Mouse (Mus musculus) hindbrain, embryonic 16.5 days (tissue): ENCODE measurements around the gene Cartpt. TPM values are rescaled to one million over a fixed set of nuclear protein-coding genes. Genes with fewer than 3 reads are reported as not detected.

Experiments
- ATAC-seq: fragments of 200-750 bp; cut with Nextera tagmentation; 2 replicates; pipeline ENCODE4 v1.8.0; 2017; ENCODE audit warnings: moderate TSS enrichment, moderate library complexity
- H3K27ac ChIP-seq: fragments of 300-500 bp; sonication (generic); 2 replicates; pipeline ENCODE4 v1.5.1; 2014; ENCODE audit warnings: low read depth, mild to moderate bottlenecking, control low read depth, low read length, moderate library complexity
- H3K27me3 ChIP-seq: fragments of 300-500 bp; sonication (generic); replicated peaks from 2 replicates; pipeline ENCODE4 v1.6.1; 2014; ENCODE audit warnings: low read length; ENCODE audit not compliant: control insufficient read depth, insufficient read depth
- H3K36me3 ChIP-seq: fragments of 300-500 bp; sonication (generic); 2 replicates; pipeline ENCODE4 v1.6.1; 2014; ENCODE audit warnings: mild to moderate bottlenecking, low read length, moderate library complexity, mixed read lengths; ENCODE audit not compliant: control insufficient read depth, insufficient read depth
- H3K4me1 ChIP-seq: fragments of 300-500 bp; sonication (generic); 2 replicates; pipeline ENCODE4 v1.6.1; 2014; ENCODE audit warnings: low read depth, low read length; ENCODE audit not compliant: control insufficient read depth, insufficient read depth
- H3K4me2 ChIP-seq: fragments of 300-500 bp; sonication (generic); 2 replicates; pipeline ENCODE4 v1.6.1; 2014; ENCODE audit warnings: mild to moderate bottlenecking, low read length, control low read depth, moderate library complexity
- H3K4me3 ChIP-seq: fragments of 300-500 bp; sonication (generic); 2 replicates; pipeline ENCODE4 v1.5.1; 2014; ENCODE audit warnings: mild to moderate bottlenecking, low read length, control low read depth, moderate library complexity
- H3K9ac ChIP-seq: fragments of 300-500 bp; sonication (generic); 2 replicates; pipeline ENCODE4 v1.6.1; 2014; ENCODE audit warnings: low read depth, mild to moderate bottlenecking, control low read depth, low read length, moderate library complexity
- H3K9me3 ChIP-seq: fragments of 300-500 bp; sonication (generic); 2 replicates; pipeline ENCODE4 v1.6.1; 2014; ENCODE audit warnings: mild to moderate bottlenecking, low read length, moderate library complexity; ENCODE audit not compliant: control insufficient read depth
- WGBS: fragments of 180-500 bp; shearing (Covaris S2); extraction: QIAGEN DNeasy Blood & Tissue Kit; methylation state at CpG from one replicate; pipeline ENCODE4 v1.1.7; 2014; 5-methylcytosine and 5-hydroxymethylcytosine counted together
- polyA plus RNA-seq: library from polyadenylated mRNA; unstranded; fragments of >200 nt; fragmentation: Nextera tagmentation; extraction: Ambion mirVana; gene quantifications from 2 replicates; pipeline ENCODE4 v1.2.1, GENCODE M21; 2015

Cartpt gene
- polyA plus RNA-seq: 27.1 and 32.9 TPM in 2 replicates

DNA sequence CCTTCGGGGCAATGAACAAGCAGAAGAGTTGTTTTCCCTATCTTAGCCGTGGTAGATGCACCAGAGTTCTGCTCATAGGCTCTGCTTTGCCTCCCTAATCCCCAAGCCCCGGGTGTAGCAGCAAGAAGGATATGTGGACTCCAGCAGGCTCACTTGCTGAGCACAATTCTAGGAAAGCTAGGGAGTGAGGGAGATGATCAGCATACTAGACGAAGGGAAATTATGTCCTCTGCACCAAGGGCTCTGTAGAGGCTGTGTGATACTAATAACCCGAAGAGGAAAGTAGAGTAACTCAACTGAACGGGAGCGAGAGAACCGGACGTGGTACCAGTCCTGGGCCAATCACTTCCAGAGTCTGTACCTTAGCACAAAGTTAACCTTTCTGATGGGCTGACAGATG is at the start of gene Cartpt:
TSS of gene Cartpt (minus strand) at position 127 of the 400 bp plus-strand sequence.
- Histone ChIP-seq H3K9ac (peak within 1 kb of the TSS; percentile 57), H3K27ac (no peak within 1 kb of the TSS), H3K9me3 (no peaks in the 10 kb centered on the region), H3K27me3 (peaks cover 20% of the 10 kb centered on the region), H3K4me3 (peak within 1 kb of the TSS; percentile 39), H3K36me3 (no peaks in the 10 kb centered on the region), H3K4me1 (peaks cover 8% of the 10 kb centered on the region), H3K4me2 (peak within 1 kb of the TSS; percentile 75)
- peak; percentile 17; the same call in 1 of the 2 replicates for ATAC-seq
- WGBS: 38% methylated on average over 9 of the region's 9 CpGs

DNA sequence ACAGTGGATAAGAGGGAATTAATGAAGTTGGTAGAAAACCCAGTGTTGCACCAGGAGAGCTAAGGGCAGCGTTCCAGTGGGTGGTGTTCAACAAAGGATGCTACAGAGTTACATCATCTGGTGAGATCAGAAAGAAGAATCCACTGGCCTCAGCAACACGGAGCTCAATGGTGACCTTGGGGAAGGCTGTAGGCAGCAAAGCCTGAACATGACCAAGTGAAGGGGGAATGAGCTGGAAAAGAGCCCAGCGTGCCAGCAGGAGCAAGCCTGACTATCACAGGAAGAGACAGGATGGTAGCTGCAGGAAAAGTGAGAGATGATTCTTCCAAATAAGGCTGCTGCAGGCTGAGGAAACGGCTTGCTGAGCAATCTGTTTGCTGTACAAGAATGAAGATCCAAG is 46.5 kb upstream of the Cartpt start:
- Histone ChIP-seq H3K9me3 (no peaks in the 10 kb centered on the region), H3K9ac (no peak overlapping the region), H3K36me3 (peaks cover 4% of the 10 kb centered on the region; the same call in 1 of the 2 replicates), H3K4me3 (no peak overlapping the region), H3K4me1 (no peaks in the 10 kb centered on the region), H3K27me3 (no peaks in the 10 kb centered on the region), H3K4me2 (no peak overlapping the region), H3K27ac (0 out of 2 replicates have a peak overlapping the region, but pooled peaks have one; percentile 17)
- ATAC-seq: no peak
- WGBS: 77% methylated on average over 4 of the region's 4 CpGs

DNA sequence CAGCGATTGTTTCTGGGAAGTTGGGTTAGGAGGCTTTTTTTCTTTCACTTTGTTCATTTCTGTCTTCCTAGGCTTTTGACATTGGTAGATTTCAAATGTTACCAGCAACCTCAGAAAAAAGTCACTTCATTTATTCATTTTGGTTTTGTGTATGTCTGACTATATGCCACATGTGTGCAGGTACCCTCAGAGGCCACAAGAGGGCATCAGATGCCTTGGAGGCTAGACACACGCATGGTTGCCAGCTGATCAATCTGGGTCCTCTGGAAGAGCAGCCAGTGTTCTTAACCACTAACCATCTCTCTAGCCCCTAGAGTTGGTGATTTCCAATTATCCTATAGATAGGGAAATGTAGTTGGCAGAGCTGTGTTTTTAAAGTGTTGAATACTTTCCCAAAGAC is 42.6 kb upstream of the Cartpt start:
- ATAC-seq: no peak
- peaks cover 10% of the 10 kb centered on the region for H3K4me1 ChIP-seq
- 93% methylated on average over 2 of the region's 2 CpGs for WGBS
- no peaks in the 10 kb centered on the region for H3K9me3 ChIP-seq
- no peak overlapping the region for H3K9ac ChIP-seq
- H3K36me3 ChIP-seq: no peaks in the 10 kb centered on the region; the same call in 1 of the 2 replicates
- no peak overlapping the region for H3K27ac ChIP-seq
- no peaks in the 10 kb centered on the region for H3K27me3 ChIP-seq
- no peak overlapping the region for H3K4me3 ChIP-seq
- H3K4me2 ChIP-seq: no peak overlapping the region

DNA sequence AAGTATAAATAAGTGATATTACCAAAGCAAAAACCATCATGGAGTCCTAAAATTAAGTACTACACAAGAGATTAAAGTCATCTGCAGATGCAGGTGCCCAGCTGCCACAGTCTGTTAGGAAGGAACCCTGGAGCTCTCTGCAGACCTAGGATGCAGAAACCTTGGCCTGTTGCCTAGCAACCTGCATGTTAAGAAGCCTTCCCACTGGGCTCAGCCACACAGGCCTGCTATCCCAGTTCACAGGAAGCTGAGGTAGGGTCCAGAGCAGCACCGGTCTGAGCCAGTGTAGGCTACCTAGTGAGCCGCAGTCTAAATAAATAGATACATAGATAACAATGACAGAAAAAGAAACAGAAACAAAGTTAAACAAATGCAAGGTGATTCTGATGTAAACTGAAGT is 39.7 kb upstream of the Cartpt start:
- Histone ChIP-seq H3K9ac (no peak overlapping the region), H3K27ac (no peak overlapping the region), H3K9me3 (no peaks in the 10 kb centered on the region), H3K4me2 (no peak overlapping the region), H3K4me1 (peaks cover 14% of the 10 kb centered on the region), H3K4me3 (no peak overlapping the region), H3K27me3 (no peaks in the 10 kb centered on the region), H3K36me3 (no peaks in the 10 kb centered on the region)
- peak; percentile 86 for ATAC-seq
- 18% methylated on average over 2 of the region's 2 CpGs for WGBS

DNA sequence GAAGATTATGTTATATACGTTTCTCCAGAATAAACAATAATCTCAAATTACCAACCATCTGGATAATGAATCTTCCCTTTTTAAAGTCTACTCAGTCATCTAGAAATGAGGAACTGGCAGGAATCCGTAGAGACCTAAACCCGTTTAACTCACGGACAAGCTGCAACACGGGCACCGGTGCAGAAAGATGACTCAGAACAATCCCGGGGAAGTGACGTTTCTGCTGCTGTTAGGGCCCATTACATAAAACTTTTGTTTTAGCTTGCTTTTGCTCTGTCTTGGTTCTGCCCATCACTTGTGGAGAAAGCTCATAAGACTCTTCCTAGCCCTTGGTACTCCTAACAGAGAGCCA is 38.4 kb upstream of the Cartpt start:
- Histone ChIP-seq H3K4me1 (peaks cover 14% of the 10 kb centered on the region), H3K9me3 (no peaks in the 10 kb centered on the region), H3K4me2 (no peak overlapping the region), H3K27ac (0 out of 2 replicates have a peak overlapping the region, but pooled peaks have one; percentile 1), H3K36me3 (no peaks in the 10 kb centered on the region), H3K4me3 (no peak overlapping the region), H3K27me3 (no peaks in the 10 kb centered on the region), H3K9ac (no peak overlapping the region)
- 40% methylated on average over 8 of the region's 8 CpGs for WGBS
- no peak for ATAC-seq

DNA sequence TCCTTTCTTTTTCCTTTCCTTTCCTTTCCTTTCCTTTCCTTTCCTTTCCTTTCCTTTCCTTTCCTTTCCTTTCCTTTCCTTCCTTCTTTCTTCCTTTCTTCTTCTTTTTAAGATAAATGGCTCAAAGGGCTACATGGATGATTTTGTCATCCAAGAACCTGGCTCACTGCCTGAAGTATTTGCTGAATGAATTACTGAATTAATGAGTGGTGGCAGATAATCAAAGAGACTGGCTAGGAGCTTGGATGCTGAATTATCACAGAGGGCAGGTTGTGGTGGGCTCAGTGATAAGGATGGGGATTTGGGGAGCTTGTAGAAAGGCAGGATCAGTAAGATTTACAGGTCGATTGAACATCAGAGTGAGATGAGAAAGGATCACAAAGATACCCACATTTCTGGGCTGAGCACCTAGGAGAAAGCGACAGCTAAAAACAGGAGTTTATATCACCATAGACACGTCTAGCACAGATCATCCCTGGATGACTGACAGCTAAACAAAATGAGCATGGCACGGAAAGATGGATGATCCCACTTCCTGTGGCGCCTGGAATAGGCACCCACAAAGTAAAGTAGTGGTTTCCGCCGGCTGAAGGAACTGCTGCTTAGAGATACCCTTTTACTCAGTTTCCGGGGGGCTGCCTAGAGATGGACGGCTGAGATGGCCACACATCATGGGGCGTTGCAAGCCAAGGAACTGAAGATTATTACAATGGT is 37.9 kb upstream of the Cartpt start:
- H3K4me3 ChIP-seq: no peak overlapping the region
- ATAC-seq: peak; percentile 22; the same call in 1 of the 2 replicates
- no peak overlapping the region for H3K4me2 ChIP-seq
- peaks cover 14% of the 10 kb centered on the region for H3K4me1 ChIP-seq
- no peak overlapping the region for H3K9ac ChIP-seq
- no peaks in the 10 kb centered on the region for H3K36me3 ChIP-seq
- H3K27me3 ChIP-seq: no peaks in the 10 kb centered on the region
- H3K9me3 ChIP-seq: no peaks in the 10 kb centered on the region
- H3K27ac ChIP-seq: no peak overlapping the region
- 69% methylated on average over 10 of the region's 10 CpGs for WGBS

DNA sequence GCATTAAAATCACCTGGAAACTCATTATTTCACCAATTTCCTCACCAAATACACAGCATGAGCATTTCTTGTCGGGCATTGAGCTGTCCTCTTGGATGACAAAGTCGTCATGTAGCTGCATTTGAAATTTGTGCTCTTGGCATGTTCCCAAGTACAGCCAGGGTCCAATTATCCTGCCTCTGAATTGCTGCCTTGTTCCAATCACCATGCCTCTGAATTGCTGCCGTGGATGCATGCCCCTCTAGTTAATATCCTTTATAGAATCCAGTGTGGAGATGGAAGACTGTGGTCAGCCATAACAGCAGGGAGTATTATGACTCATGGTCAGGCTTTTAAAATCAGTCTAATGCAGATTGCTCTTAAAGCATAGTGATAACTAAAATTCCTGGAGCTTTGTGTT is 36.9 kb upstream of the Cartpt start:
- Histone ChIP-seq H3K4me1 (peaks cover 14% of the 10 kb centered on the region), H3K4me3 (no peak overlapping the region), H3K9me3 (no peaks in the 10 kb centered on the region), H3K36me3 (no peaks in the 10 kb centered on the region), H3K27ac (no peak overlapping the region), H3K27me3 (no peaks in the 10 kb centered on the region), H3K4me2 (no peak overlapping the region), H3K9ac (no peak overlapping the region)
- WGBS: 11% methylated on average over 3 of the region's 3 CpGs
- peak; percentile 63; the same call in 1 of the 2 replicates for ATAC-seq

DNA sequence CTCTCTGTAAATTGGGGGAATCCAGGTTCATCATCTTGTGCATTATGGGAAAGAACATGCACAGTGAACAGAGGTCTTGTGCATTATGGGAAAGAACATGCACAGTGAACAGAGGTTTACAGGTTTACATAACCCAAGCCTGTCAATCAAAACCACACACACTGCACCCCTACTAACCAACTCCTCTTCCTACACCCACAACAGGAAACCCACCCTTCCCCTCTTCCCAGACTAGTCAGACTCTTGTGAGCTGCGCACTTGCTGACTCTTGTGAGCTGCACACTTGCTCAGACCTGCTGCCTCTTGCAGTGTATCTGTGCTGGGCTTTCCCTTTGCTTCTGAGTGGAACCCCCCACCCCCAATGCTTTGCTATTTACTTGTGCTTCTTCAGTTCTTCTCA is 31.5 kb upstream of the Cartpt start:
- H3K4me3 ChIP-seq: no peak overlapping the region
- no peak overlapping the region for H3K9ac ChIP-seq
- no peaks in the 10 kb centered on the region for H3K27me3 ChIP-seq
- H3K9me3 ChIP-seq: no peaks in the 10 kb centered on the region
- WGBS: 88% methylated on average over 1 of the region's 1 CpGs
- no peaks in the 10 kb centered on the region for H3K36me3 ChIP-seq
- no peak overlapping the region for H3K27ac ChIP-seq
- no peak overlapping the region for H3K4me2 ChIP-seq
- no peaks in the 10 kb centered on the region for H3K4me1 ChIP-seq
- no peak for ATAC-seq

DNA sequence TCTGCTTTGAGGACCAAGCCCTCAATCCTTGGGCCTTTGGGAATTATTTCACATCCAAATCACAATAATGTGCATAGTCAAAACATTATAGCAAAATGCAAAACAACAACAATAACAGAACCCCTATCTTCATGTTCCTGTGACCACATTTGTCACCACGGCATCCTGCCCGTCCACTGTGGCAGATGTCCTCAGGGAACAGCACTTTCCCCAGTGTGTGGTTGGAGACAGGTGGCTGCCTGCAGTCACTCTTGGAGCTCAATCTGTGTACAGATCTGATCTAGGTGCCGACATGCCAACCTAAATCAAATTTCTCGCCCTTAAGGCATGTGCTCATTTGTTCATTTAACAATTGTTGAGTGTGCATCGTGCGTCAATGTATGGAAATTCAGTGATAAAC is 30.6 kb upstream of the Cartpt start:
- Histone ChIP-seq H3K9ac (no peak overlapping the region), H3K27me3 (no peaks in the 10 kb centered on the region), H3K36me3 (no peaks in the 10 kb centered on the region), H3K4me3 (no peak overlapping the region), H3K4me2 (no peak overlapping the region), H3K9me3 (no peaks in the 10 kb centered on the region), H3K27ac (no peak overlapping the region), H3K4me1 (no peaks in the 10 kb centered on the region)
- no peak for ATAC-seq
- 72% methylated on average over 6 of the region's 6 CpGs for WGBS
